Comparison of ENCODE assay signal across 15 mouse cellular contexts in the genomic region with DNA sequence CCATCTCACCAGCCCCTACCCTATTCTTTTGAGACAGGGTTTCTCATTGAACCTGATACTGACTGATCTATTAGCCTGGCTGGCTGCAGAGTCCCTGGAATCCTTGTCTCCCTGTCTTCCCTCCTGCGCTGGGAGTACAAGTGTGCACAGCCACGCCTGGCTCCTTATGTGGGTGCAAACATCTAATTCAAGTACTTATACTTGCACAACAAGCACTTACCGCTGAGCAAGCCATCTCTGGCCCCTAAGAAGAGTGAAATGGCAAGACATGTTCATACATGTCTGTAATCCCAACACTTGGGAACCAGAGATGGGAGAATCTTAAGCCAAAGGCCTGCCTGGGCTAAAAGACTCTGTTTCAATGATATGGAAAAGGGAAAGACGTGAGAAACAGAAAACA. TPM values are rescaled to one million over a fixed set of nuclear protein-coding genes. Genes with fewer than 3 reads are reported as not detected.
"Had no signal": no experiment of that assay in that cellular context is flagged by ENCODE, and none has a peak within 500 bp of the region (broad histone marks: within the 10 kb centered on the region; RNA-seq: fewer than 3 reads in every experiment).

No protein-coding gene starts in this region.

- H3K27ac ChIP-seq: left cerebral cortex, adult 2 months; limb, embryonic 12.5 days; liver, embryonic 13.5 days; midbrain, embryonic 12.5 days; neural tube, embryonic 13.5 days; stomach, embryonic 15.5 days had no signal

- H3K27me3 ChIP-seq: limb, embryonic 12.5 days; liver, embryonic 13.5 days; midbrain, embryonic 12.5 days; neural tube, embryonic 13.5 days; stomach, embryonic 15.5 days had no signal

- DNase-seq: kidney, adult 18-20 months; kidney, postnatal 10 days; liver; liver, embryonic 13.5 days; liver, postnatal 0 days; retina, postnatal 1 day; thymus, adult 2 months; thymus, postnatal 25 days had no signal

- H3K9ac ChIP-seq: limb, embryonic 12.5 days; liver, embryonic 13.5 days; liver, postnatal 0 days; midbrain, embryonic 12.5 days; neural tube, embryonic 13.5 days; stomach, embryonic 15.5 days had no signal

- H3K9me3 ChIP-seq: liver, embryonic 13.5 days; midbrain, embryonic 12.5 days; neural tube, embryonic 13.5 days; stomach, embryonic 15.5 days had no signal

- ATAC-seq: liver, postnatal 0 days; midbrain, embryonic 16.5 days had no signal

- H3K4me3 ChIP-seq: left cerebral cortex, adult 2 months; limb, embryonic 12.5 days; liver, embryonic 13.5 days; midbrain, embryonic 12.5 days; neural tube, embryonic 13.5 days; stomach, embryonic 15.5 days had no signal

- H3K4me1 ChIP-seq: limb, embryonic 12.5 days; liver, embryonic 13.5 days; midbrain, embryonic 12.5 days; neural tube, embryonic 13.5 days; stomach, embryonic 15.5 days had no signal

RNA-seq across cellular contexts. Expression of gene Grik4, which starts 58.7 kb away (rescaled TPM):
- total RNA-seq: megakaryocyte-erythroid progenitor cell, adult 5-6 weeks had no signal
